In the genomic region with DNA sequence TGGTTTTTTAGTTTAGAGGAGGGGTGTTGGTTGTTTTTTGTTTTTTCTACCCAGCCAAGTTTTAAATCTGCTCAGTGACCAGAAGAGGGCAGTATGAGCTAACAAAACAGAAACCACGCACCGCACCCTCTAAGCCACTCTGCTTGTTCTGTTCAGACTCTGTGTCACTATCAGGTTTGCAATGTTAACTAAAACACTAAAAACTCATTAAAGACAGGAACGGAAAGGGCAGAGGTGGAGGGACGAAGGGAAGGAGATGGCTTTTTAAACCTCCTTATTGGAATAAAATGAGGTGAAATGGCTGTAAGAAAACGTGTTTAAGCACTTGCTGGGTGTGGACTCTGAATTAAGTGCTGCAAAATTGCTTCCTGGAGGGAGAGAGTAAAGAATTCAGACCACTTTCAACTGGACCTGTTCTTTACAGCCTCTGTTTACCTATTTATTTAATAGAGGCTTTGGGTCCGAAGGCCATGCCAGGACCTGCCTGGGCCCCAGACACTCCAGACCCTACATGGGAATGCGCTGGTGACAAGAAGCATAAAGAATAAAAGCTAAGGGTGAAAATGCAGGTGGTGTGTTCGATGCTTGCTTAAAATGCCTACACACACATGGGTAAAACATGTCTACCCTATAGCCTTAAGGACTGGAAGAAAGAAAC, we compare ENCODE assay signal across 8 mouse cellular contexts.
DNase-seq lines count a peak whose midpoint lies in the region; ATAC-seq and TF ChIP-seq lines count a peak whose summit lies in the region.

No protein-coding gene starts in this region.

- H3K4me1 ChIP-seq in MEL (ENCODE audit: control insufficient read depth in 1 of 2, insufficient read depth in 2 of 2, low read length in 2 of 2) = no peaks in the 10 kb centered on the region
- H3K4me1 ChIP-seq in cerebellum, adult 2 months (ENCODE audit: control insufficient read depth, insufficient read depth, low read length) = no peaks in the 10 kb centered on the region
- no peaks in the 10 kb centered on the region for H3K4me1 ChIP-seq in intestine, postnatal 0 days (replicated peaks; ENCODE audit: control insufficient read depth, insufficient read depth, low read length)
- H3K4me1 ChIP-seq in limb, embryonic 11.5 days (ENCODE audit: control insufficient read depth, insufficient read depth, low read length) = no peaks in the 10 kb centered on the region

- H3K27me3 ChIP-seq in MEL (ENCODE audit: control insufficient read depth in 1 of 2, insufficient read depth in 2 of 2, low read length in 2 of 2) = no peaks in the 10 kb centered on the region; a peak in 1 of 4 replicates
- no peaks in the 10 kb centered on the region for H3K27me3 ChIP-seq in cerebellum, adult 2 months (ENCODE audit: control insufficient read depth, insufficient read depth, low read length)
- H3K27me3 ChIP-seq in intestine, postnatal 0 days (replicated peaks; ENCODE audit: control insufficient read depth, insufficient read depth, low read length) = no peaks in the 10 kb centered on the region
- H3K27me3 ChIP-seq in limb, embryonic 11.5 days (ENCODE audit: control insufficient read depth, insufficient read depth, low read length) = no peaks in the 10 kb centered on the region

- TF ChIP-seq CTCF in MEL (IDR thresholded peaks at IDR 0.05 in 2 of 3, conservative IDR thresholded peaks at IDR 0.05 in 1 of 3; ENCODE audit: control insufficient read depth in 1 of 3, insufficient read depth in 1 of 3, low read depth in 2 of 3, low read length in 3 of 3, poor library complexity in 1 of 3, severe bottlenecking in 1 of 3) = peak; percentile 41 to 75 (median 65)
- peak; percentile 65 for TF ChIP-seq CTCF in cerebellum, adult 2 months (IDR thresholded peaks at IDR 0.05; ENCODE audit: borderline replicate concordance, insufficient read depth, low read depth, low read length)
- TF ChIP-seq CTCF in intestine, postnatal 0 days (IDR thresholded peaks at IDR 0.05; ENCODE audit: low read depth) = peak; percentile 80

- TF ChIP-seq EP300 in MEL (IDR thresholded peaks at IDR 0.05; ENCODE audit: low read depth in 1 of 2, low read length in 2 of 2) = no peak

- peak; percentile 72 for DNase-seq in 3T3-L1 (ENCODE audit: low read depth, low spot score)
- DNase-seq in MEL (ENCODE audit: low read depth, low spot score) = peak; percentile 80
- peak; percentile 24 to 48 for DNase-seq in cerebellum, adult 2 months
- peak; percentile 62 for DNase-seq in limb, embryonic 11.5 days (ENCODE audit: low spot score)
- peak; percentile 86 for DNase-seq in naive thymus-derived CD4-positive, alpha-beta T cell, adult 2 months (ENCODE audit: low read depth)
- DNase-seq in thymus, postnatal 0 days (ENCODE audit: low spot score) = peak; percentile 86

- H3K36me3 ChIP-seq in MEL (ENCODE audit: control insufficient read depth in 1 of 2, insufficient read depth in 2 of 2, low read length in 2 of 2) = no peaks in the 10 kb centered on the region
- no peaks in the 10 kb centered on the region for H3K36me3 ChIP-seq in intestine, postnatal 0 days (ENCODE audit: control insufficient read depth, insufficient read depth)
- H3K36me3 ChIP-seq in limb, embryonic 11.5 days (ENCODE audit: control insufficient read depth, insufficient read depth, low read length) = no peaks in the 10 kb centered on the region

- no peak overlapping the region for H3K27ac ChIP-seq in MEL (ENCODE audit: control insufficient read depth, low read depth, low read length)
- no peak overlapping the region for H3K27ac ChIP-seq in cerebellum, adult 2 months (ENCODE audit: insufficient read depth, low read length)
- no peak overlapping the region for H3K27ac ChIP-seq in intestine, postnatal 0 days (ENCODE audit: low read depth, low read length)
- H3K27ac ChIP-seq in limb, embryonic 11.5 days (replicated peaks; ENCODE audit: low read depth, low read length) = no peak overlapping the region

- no peaks in the 10 kb centered on the region for H3K79me2 ChIP-seq in MEL (ENCODE audit: control insufficient read depth, insufficient read depth, low read length, poor library complexity)

- 39% methylated on average over 8 of the region's 8 CpGs for WGBS in cerebellum, adult 2 months
- WGBS in intestine, postnatal 0 days = 24% methylated on average over 8 of the region's 8 CpGs
- 29% methylated on average over 8 of the region's 8 CpGs for WGBS in limb, embryonic 11.5 days

- ATAC-seq in frontal cortex, adult (ENCODE audit: low TSS enrichment) = peak; percentile 87
- ATAC-seq in intestine, postnatal 0 days = peak; percentile 43; the same call in 1 of the 2 replicates
- ATAC-seq in limb, embryonic 11.5 days (ENCODE audit: insufficient number of reproducible peaks, low FRiP score, low TSS enrichment, low read depth) = no peak

- 0 out of 2 replicates have a peak overlapping the region, but pooled peaks have one; percentile 32 for H3K9ac ChIP-seq in MEL (ENCODE audit: control insufficient read depth, low read depth, low read length, poor library complexity, severe bottlenecking)
- H3K9ac ChIP-seq in intestine, postnatal 0 days (ENCODE audit: low read depth, low read length) = no peak overlapping the region
- no peak overlapping the region for H3K9ac ChIP-seq in limb, embryonic 11.5 days (ENCODE audit: low read length)

- no peak for TF ChIP-seq POLR2A in MEL (IDR thresholded peaks at IDR 0.05; ENCODE audit: control insufficient read depth in 1 of 2, insufficient read depth in 1 of 2, low read depth in 1 of 2, low read length in 2 of 2, poor library complexity in 1 of 2)
- TF ChIP-seq POLR2A in cerebellum, adult 2 months (IDR thresholded peaks at IDR 0.05; ENCODE audit: borderline replicate concordance, insufficient read depth, low read length) = no peak

- no peaks in the 10 kb centered on the region for H3K9me3 ChIP-seq in MEL (replicated peaks; ENCODE audit: insufficient read depth, low read length)
- H3K9me3 ChIP-seq in intestine, postnatal 0 days (ENCODE audit: control insufficient read depth) = no peaks in the 10 kb centered on the region
- no peaks in the 10 kb centered on the region for H3K9me3 ChIP-seq in limb, embryonic 11.5 days (ENCODE audit: control insufficient read depth, low read length)

- peak overlapping the region in 1 of 2 experiments; percentile 28; a peak in 2 of 4 replicates for H3K4me3 ChIP-seq in MEL (ENCODE audit: control insufficient read depth in 1 of 2, insufficient read depth in 1 of 2, low read depth in 2 of 2, low read length in 2 of 2)
- no peak overlapping the region for H3K4me3 ChIP-seq in cerebellum, adult 2 months (replicated peaks; ENCODE audit: insufficient read depth, low read depth, low read length)
- H3K4me3 ChIP-seq in intestine, postnatal 0 days (ENCODE audit: low read depth, low read length) = no peak overlapping the region
- no peak overlapping the region for H3K4me3 ChIP-seq in limb, embryonic 11.5 days (ENCODE audit: low read depth, low read length)

- peak overlapping the region; percentile 46 for H3K4me2 ChIP-seq in intestine, postnatal 0 days (replicated peaks; ENCODE audit: low read depth)
- no peak overlapping the region for H3K4me2 ChIP-seq in limb, embryonic 11.5 days (ENCODE audit: low read depth, severe bottlenecking)

- peak; percentile 85 for TF ChIP-seq RAD21 in MEL (IDR thresholded peaks at IDR 0.05; ENCODE audit: low read depth, low read length)

TF ChIP-seq in MEL, 35 proteins besides CTCF, POLR2A, EP300 and RAD21:
- TF ChIP-seq SIN3A (IDR thresholded peaks at IDR 0.05; ENCODE audit: low read length) = no peak
- TF ChIP-seq RCOR1 (IDR thresholded peaks at IDR 0.05; ENCODE audit: low read depth, low read length) = no peak
- TF ChIP-seq ZNF384 (IDR thresholded peaks at IDR 0.05; ENCODE audit: low read depth, low read length) = peak; percentile 64
- peak; percentile 73 for TF ChIP-seq ZC3H11A (IDR thresholded peaks at IDR 0.05; ENCODE audit: low read depth, low read length)
- TF ChIP-seq SMC3 (IDR thresholded peaks at IDR 0.05; ENCODE audit: low read depth, low read length) = peak; percentile 77
- TF ChIP-seq MAFK (IDR thresholded peaks at IDR 0.05; ENCODE audit: borderline replicate concordance, low read depth, low read length) = no peak
TF ChIP-seq in MEL: peak in this region for 3.

Comparison
In these comparisons a context has a peak if more than half of its experiments do, and no peak if none do; other contexts are left out.
1. DNase-seq: peak in every context shown above with its lines; median percentile 86 in naive thymus-derived CD4-positive, alpha-beta T cell, adult 2 months; 86 in thymus, postnatal 0 days; 80 in MEL; 72 in 3T3-L1; 62 in limb, embryonic 11.5 days; 36 in cerebellum, adult 2 months.